Mouse (Mus musculus) olfactory bulb, adult 2 months (tissue): ENCODE results near the gene Ogg1.

ENCODE experiments used
- CTCF ChIP-seq: fragments of 200-500 bp; IDR thresholded peaks from 2 replicates; pipeline ENCODE4 v1.5.1; 2012; ENCODE audit warnings: low read depth, mild to moderate bottlenecking, low read length, moderate library complexity; ENCODE audit not compliant: insufficient read depth
- POLR2A ChIP-seq: fragments of 200-500 bp; IDR thresholded peaks from 2 replicates; pipeline ENCODE4 v1.6.1; 2012; ENCODE audit warnings: mild to moderate bottlenecking, low read depth, low read length, moderate library complexity; ENCODE audit not compliant: insufficient read depth

DNA sequence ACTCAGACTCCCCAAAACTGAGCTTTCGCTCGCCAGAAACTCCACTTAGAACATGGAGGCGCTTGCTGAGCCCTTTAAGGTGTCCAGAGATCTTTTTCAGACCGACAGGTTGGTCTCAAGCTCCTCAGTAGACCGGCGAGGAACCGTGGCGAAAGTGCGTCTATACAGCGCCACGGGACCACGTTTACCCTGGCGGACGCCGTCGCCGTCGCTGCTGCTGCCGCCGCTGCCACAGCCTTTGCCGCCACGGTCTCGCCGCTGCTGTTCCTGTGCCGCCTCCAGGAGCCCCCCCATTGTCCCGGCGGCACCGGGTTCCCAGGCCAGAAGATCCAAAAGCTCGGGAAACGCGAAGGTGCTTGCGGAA lies 19.8 kb upstream of the Ogg1 start, which contains the start of gene Brpf1:
- TF ChIP-seq POLR2A: peak; percentile 61
- TF ChIP-seq CTCF: no peak
